Mouse (Mus musculus): ENCODE results near the gene Adam10.

DNA sequence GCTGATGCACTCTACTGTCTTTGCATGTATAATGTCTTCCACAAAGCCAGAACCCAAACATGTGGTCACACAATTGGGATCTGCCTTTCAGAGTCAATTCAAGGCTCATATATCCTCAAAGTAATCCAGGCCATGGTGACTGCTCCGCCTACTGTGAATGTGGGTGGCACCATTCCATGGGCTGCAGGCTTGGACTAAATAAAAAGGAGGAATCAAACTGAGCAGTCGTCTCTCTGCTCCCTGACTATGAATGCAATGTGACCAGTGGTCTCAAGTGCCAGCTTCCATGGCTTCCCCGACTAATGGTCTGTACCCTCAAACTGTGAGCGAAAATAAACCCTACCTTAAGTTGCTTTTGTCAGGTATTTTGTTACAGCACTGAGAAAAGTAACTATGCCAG, 24.3 kb upstream of the Adam10 start:
- no peak for TF ChIP-seq CTCF (IDR thresholded peaks at IDR 0.05; ENCODE audit: extremely low read depth, insufficient read depth, insufficient read length, insufficient replicate concordance)
- no peak for TF ChIP-seq POLR2A (IDR thresholded peaks at IDR 0.05; ENCODE audit: low read depth, low read length)
